Mouse (Mus musculus) bone marrow, adult 2 months (tissue): Measurements from ENCODE around the gene Hist1h3d. TPM values are rescaled to one million over a fixed set of nuclear protein-coding genes. Genes with fewer than 3 reads are reported as not detected.
"Not testable (repeated sequence)": the region's sequence is repeated elsewhere in the genome, so short reads cannot be mapped to it uniquely, and the experiment has no call there.

Source experiments
- H3K27ac ChIP-seq: fragments of 200-500 bp; 2 replicates; pipeline ENCODE4 v1.5.1; 2012; ENCODE audit warnings: low read depth, mild to moderate bottlenecking, control low read depth, inconsistent platforms, low read length; ENCODE audit not compliant: control insufficient read depth, poor library complexity, insufficient read depth
- H3K4me1 ChIP-seq: fragments of 200-500 bp; 2 replicates; pipeline ENCODE4 v1.6.1; 2011; ENCODE audit warnings: low read length; ENCODE audit not compliant: control insufficient read depth, insufficient read depth
- H3K4me3 ChIP-seq: fragments of 200-500 bp; replicated peaks from 2 replicates; pipeline ENCODE3; 2011; ENCODE audit warnings: mild to moderate bottlenecking, low read depth, low read length, control low read depth; ENCODE audit not compliant: control insufficient read depth
- CTCF ChIP-seq: fragments of 200-500 bp; IDR thresholded peaks from 2 replicates; pipeline ENCODE4 v1.5.1; 2011; ENCODE audit warnings: low read length, control low read depth; ENCODE audit not compliant: control insufficient read depth, insufficient read depth
- POLR2A ChIP-seq: fragments of 200-500 bp; IDR thresholded peaks from 2 replicates; pipeline ENCODE4 v1.6.1; 2011; ENCODE audit warnings: low read depth, mild to moderate bottlenecking, control low read depth, low read length, borderline replicate concordance; ENCODE audit not compliant: control insufficient read depth
- WGBS: fragments of 180-500 bp; shearing (Covaris S2); methylation state at CpG from one replicate; pipeline ENCODE4 v1.1.7; 2018; 5-methylcytosine and 5-hydroxymethylcytosine counted together
- polyA plus RNA-seq: library from polyadenylated mRNA; stranded (reverse); fragments of >200 nt; gene quantifications from 2 replicates; pipeline ENCODE4 v1.2.4, GENCODE M21; 2011; ENCODE audit warnings: low replicate concordance; ENCODE audit not compliant: missing spikeins, insufficient read depth, insufficient read length

Gene Hist1h3d
- polyA plus RNA-seq, 1 experiment: 11.3 TPM

DNA sequence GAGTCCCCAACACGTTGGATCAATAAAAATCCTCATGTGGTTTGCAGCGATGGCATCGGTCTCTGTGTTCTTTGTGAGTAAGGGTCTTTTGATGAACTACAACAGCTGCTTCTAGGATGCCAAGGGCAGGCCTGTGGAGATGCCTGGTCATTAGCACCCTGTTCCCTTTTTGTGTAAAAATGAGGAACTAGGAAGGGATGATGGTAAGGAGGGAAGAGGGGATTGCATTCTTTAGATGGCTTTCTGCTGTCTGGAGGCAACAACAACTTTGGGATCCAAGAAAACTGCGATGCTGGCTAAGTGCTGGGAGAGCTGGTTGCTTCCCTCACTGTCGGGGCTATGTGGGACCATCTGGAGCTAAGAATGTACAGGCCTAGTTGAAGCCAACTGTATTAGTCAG lies 37.3 kb upstream of the Hist1h3d start:
- 77% methylated on average over 5 of the region's 5 CpGs for WGBS
- Histone ChIP-seq H3K4me3 (no peak overlapping the region), H3K4me1 (no peaks in the 10 kb centered on the region), H3K27ac (no peak overlapping the region)
- no peak for TF ChIP-seq POLR2A
- no peak for TF ChIP-seq CTCF

DNA sequence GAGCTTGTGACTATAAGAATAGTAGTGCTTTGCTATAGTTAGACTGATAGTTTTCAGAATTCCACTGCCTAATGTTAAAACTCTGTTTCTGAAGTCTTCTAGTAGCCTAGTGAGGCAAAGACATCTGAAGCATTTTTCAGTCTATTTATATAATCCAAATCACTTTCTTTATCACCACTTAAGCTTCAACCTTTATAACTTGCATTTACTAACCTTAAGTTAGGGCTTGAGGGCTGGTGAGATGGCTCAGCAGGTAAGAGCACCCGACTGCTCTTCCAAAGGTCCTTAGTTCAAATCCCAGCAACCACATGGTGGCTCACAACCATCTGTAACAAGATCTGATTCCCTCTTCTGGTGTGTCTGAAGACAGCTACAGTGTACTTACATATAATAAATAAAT lies 35.7 kb upstream of the Hist1h3d start:
- 65% methylated on average over 1 of the region's 1 CpGs for WGBS
- H3K27ac ChIP-seq, H3K4me3 ChIP-seq, H3K4me1 ChIP-seq: not testable (repeated sequence)

DNA sequence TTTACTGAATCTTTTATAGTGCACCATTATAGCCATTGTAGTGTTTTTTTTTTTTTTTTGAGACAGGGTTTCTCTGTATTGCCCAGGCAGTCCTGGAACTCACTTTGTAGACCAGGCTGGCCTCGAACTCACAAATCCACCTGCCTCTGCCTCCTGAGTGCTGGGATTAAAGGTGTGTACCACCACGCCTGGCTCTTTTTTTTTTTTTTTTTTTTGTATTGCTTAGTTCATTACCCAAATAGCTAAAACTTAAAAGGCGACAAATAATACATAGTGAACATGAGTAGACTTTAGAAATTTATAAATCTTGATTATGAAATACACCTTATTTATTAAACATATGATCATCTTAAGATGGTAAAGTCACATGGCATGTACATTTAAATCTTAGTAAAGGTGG lies 34.1 kb upstream of the Hist1h3d start:
- no peaks in the 10 kb centered on the region for H3K4me1 ChIP-seq
- WGBS: 76% methylated on average over 3 of the region's 3 CpGs
- H3K4me3 ChIP-seq: no peak overlapping the region
- TF ChIP-seq POLR2A: no peak
- no peak overlapping the region for H3K27ac ChIP-seq

DNA sequence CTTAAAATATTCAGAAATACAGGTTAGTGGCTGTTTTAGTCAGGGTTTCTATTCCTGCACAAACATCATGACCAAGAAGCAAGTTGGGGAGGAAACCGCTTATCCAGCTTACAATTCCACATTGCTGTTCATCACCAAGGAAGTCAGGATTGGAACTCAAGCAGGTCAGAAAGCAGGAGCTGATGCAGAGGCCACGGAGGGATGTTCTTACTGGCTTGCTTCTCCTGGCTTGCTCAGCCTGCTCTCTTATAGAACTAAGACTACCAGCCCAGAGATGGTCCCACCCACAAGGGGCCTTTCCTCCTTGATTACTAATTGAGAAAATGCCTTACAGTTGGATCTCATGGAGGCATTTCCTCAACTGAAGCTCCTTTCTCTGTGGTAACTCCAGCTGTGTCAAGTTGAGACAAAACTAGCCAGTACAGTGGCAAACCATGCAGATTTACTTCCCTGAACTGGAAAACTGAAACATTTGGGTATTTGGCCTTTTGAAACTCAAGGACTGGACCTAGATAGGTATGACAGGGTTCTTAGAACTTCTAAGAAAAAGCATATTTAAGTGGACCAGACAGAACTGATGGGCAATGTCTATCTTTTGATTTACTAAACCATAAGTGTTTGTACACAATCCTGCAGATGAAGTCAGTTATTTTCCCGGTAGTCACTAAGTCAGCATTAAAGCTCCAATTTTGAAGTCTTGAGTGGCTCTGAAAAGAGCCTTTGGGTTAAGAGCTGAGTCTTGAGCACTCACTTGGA lies 33.2 kb upstream of the Hist1h3d start:
- WGBS: 19% methylated on average over 3 of the region's 3 CpGs

DNA sequence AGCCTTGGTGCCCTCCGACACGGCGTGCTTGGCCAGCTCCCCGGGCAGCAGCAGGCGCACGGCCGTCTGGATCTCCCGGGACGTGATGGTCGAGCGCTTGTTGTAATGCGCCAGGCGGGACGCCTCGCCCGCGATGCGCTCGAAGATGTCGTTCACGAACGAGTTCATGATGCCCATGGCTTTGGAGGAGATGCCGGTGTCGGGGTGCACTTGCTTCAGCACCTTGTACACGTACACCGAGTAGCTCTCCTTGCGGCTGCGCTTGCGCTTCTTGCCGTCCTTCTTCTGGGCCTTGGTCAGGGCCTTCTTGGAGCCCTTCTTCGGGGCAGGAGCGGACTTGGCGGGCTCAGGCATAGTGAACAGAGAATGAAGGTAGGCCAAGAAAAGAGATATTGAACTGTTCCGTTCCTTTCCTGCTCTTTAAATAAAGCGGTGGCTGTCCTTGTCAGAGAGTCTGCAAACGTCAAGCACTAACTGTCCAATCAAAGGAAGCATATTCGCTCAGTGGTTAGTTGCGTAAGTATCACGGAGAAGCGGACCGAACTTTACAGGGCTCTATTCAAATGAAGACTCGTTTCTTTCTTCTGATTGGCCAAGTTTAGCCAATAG lies 32.5 kb upstream of the Hist1h3d start, which contains the start of gene Hist1h2bh:
Gene Hist1h2bh (minus strand): TSS at position 394 of the 609 bp plus-strand sequence.
- H3K4me3 ChIP-seq: peak within 1 kb of the TSS; percentile 78
- WGBS: under 1% methylated on average over 42 of the region's 42 CpGs
- peak; percentile 92 for TF ChIP-seq POLR2A
- peak within 1 kb of the TSS; percentile 98 for H3K27ac ChIP-seq
- not testable (repeated sequence) for H3K4me1 ChIP-seq

More for the DNA sequence above, 33.2 kb upstream of the Hist1h3d start:
- not testable (repeated sequence) for H3K4me1 ChIP-seq
- Histone ChIP-seq H3K4me3 (peak overlapping the region; percentile 78), H3K27ac (peak overlapping the region; percentile 98)

DNA sequence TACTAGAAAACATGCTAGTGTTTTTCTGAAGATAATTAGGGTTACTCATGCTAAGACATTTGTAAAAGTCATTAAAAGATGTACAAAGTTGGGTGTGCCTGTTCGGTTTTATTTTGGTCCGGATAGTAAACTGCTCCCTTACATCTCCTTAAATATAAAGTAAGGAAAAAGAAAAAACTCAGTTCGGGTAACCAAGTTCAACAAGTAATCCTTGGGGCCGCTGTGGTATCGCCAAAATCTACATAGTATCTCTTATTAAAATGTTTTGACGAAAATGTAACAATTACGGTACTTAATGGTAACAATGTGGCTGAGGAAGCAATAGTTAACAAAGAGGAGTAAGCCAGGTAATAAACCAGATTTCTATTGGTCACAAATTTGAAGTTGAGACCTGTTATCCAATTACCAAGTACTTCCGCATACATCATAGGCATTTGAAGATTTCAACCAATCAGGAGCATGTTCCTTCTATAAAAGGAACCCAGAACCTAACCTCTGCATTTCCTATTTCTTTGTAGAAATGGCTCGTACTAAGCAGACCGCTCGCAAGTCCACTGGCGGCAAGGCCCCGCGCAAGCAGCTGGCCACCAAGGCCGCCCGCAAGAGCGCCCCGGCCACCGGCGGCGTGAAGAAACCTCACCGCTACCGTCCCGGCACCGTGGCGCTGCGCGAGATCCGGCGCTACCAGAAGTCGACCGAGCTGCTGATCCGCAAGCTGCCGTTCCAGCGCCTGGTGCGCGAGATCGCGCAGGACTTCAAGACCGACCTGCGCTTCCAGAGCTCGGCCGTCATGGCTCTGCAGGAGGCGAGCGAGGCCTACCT lies 31.4 kb upstream of the Hist1h3d start, which contains the start of gene Hist1h3f:
Gene Hist1h3f (plus strand): TSS at position 88 of the 822 bp plus-strand sequence.
- under 1% methylated on average over 32 of the region's 45 CpGs for WGBS
- no peaks in the 10 kb centered on the region for H3K4me1 ChIP-seq
- TF ChIP-seq POLR2A (peak; percentile 96), CTCF (no peak)
- H3K27ac ChIP-seq: peak within 1 kb of the TSS; percentile 98
- H3K4me3 ChIP-seq: peak within 1 kb of the TSS; percentile 78

DNA sequence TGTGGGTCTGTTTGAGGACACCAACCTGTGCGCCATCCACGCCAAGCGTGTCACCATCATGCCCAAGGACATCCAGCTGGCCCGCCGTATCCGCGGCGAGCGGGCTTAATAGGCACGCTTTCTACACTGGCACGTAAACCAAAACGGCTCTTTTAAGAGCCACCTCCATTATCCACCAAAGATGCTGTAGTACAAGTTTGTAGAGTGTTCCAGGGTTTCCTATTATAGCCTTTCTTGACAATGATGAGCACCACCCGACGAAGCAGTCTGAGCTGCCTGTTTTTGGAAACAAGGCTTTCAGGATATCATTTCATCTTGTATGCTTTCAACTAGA lies 30.8 kb upstream of the Hist1h3d start:
- Histone ChIP-seq H3K4me3 (peak overlapping the region; percentile 37), H3K27ac (peak overlapping the region; percentile 97)
- 1% methylated on average over 11 of the region's 14 CpGs for WGBS
- not testable (repeated sequence) for H3K4me1 ChIP-seq

DNA sequence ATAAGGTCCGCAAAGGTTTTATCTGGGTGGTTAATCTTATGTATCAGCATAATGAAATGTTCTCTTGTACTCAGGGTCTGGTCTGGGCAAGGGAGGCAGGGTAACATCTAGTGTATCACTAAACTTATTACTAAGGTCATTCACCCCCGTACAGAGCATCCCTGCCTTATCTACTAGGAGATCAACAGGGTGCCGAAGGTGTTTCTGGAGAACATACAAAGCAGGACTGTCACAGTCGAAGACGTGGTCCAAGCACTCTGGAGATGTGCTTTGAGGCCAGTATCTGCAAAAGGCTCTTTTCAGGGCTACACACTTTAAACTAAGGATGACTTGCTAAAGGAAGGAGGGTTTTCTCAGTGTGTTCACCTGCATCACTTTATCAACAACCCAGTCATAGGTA lies 28.9 kb upstream of the Hist1h3d start:
- TF ChIP-seq POLR2A: no peak
- no peak for TF ChIP-seq CTCF
- no peak overlapping the region for H3K4me3 ChIP-seq
- no peaks in the 10 kb centered on the region for H3K4me1 ChIP-seq
- H3K27ac ChIP-seq: no peak overlapping the region
- 84% methylated on average over 5 of the region's 5 CpGs for WGBS
